Mouse (Mus musculus) forebrain, embryonic 16.5 days (tissue): Measurements from ENCODE around the gene Lin52. TPM values are rescaled to one million over a fixed set of nuclear protein-coding genes. Genes with fewer than 3 reads are reported as not detected.
A peak's percentile ranks its signal among the peaks of the same experiment; 100 is the strongest.

Experiments used
- ATAC-seq: fragments of 200-750 bp; cut with Nextera tagmentation; 2 replicates; pipeline ENCODE4 v1.8.0; 2017; ENCODE audit warnings: mild to moderate bottlenecking, moderate library complexity
- H3K27ac ChIP-seq: fragments of 300-500 bp; sonication (generic); 2 replicates; pipeline ENCODE4 v1.5.1; 2014; ENCODE audit warnings: low read length, control low read depth
- H3K27me3 ChIP-seq: fragments of 300-500 bp; sonication (generic); replicated peaks from 2 replicates; pipeline ENCODE4 v1.6.1; 2014; ENCODE audit warnings: low read length; ENCODE audit not compliant: control insufficient read depth, insufficient read depth
- H3K36me3 ChIP-seq: fragments of 300-500 bp; sonication (generic); 2 replicates; pipeline ENCODE4 v1.6.1; 2014; ENCODE audit not compliant: control insufficient read depth, insufficient read depth
- H3K4me1 ChIP-seq: fragments of 300-500 bp; sonication (generic); replicated peaks from 2 replicates; pipeline ENCODE4 v1.6.1; 2014; ENCODE audit warnings: low read length; ENCODE audit not compliant: control insufficient read depth, insufficient read depth
- H3K4me2 ChIP-seq: fragments of 300-500 bp; sonication (generic); 2 replicates; pipeline ENCODE4 v1.6.1; 2014; ENCODE audit warnings: mild to moderate bottlenecking, low read length, control low read depth
- H3K4me3 ChIP-seq: fragments of 300-500 bp; sonication (generic); replicated peaks from 2 replicates; pipeline ENCODE4 v1.5.1; 2014; ENCODE audit warnings: mild to moderate bottlenecking, low read length, control low read depth
- H3K9ac ChIP-seq: fragments of 300-500 bp; sonication (generic); replicated peaks from 2 replicates; pipeline ENCODE4 v1.6.1; 2014; ENCODE audit warnings: low read depth, low read length, control low read depth
- H3K9me3 ChIP-seq: fragments of 300-500 bp; sonication (generic); 2 replicates; pipeline ENCODE4 v1.6.1; 2016; ENCODE audit warnings: low read length; ENCODE audit not compliant: control insufficient read depth
- WGBS: fragments of 180-500 bp; shearing (Covaris S2); extraction: QIAGEN DNeasy Blood & Tissue Kit; methylation state at CpG from one replicate; pipeline ENCODE4 v1.1.7; 2014; 5-methylcytosine and 5-hydroxymethylcytosine counted together
- polyA plus RNA-seq: library from polyadenylated mRNA; unstranded; fragments of >200 nt; fragmentation: Nextera tagmentation; extraction: Ambion mirVana; gene quantifications from 2 replicates; pipeline ENCODE4 v1.2.1, GENCODE M21; 2015

The Lin52 gene
- polyA plus RNA-seq, 1 experiment from 2014 or later, result 40.3 TPM

GRCm38 (mm10) chr12:84500528-84501263, 49.5 kb downstream of the Lin52 start:
- no peak overlapping the region; the same call in 1 of the 2 replicates for H3K4me2 ChIP-seq

GRCm38 (mm10) chr12:84501278-84501677, 50.1 kb downstream of the Lin52 start:
- H3K9me3 ChIP-seq, result no peaks in the 10 kb centered on the region
- H3K4me3 ChIP-seq, result no peak overlapping the region
- WGBS, result 55% methylated on average over 4 of the region's 4 CpGs
- H3K27ac ChIP-seq, result no peak overlapping the region
- no peak for ATAC-seq
- no peaks in the 10 kb centered on the region for H3K36me3 ChIP-seq
- H3K4me1 ChIP-seq, result peaks cover 10% of the 10 kb centered on the region
- H3K9ac ChIP-seq, result no peak overlapping the region
- no peak overlapping the region for H3K4me2 ChIP-seq
- no peaks in the 10 kb centered on the region for H3K27me3 ChIP-seq

More at GRCm38 (mm10) chr12:84500528-84501263, 49.5 kb downstream of the Lin52 start:
- WGBS, result 44% methylated on average over 8 of the region's 8 CpGs
- Histone ChIP-seq H3K4me3 (no peak overlapping the region), H3K9ac (0 out of 2 replicates have a peak overlapping the region, but pooled peaks have one; percentile 17), H3K27me3 (no peaks in the 10 kb centered on the region), H3K9me3 (no peaks in the 10 kb centered on the region), H3K4me1 (peaks cover 10% of the 10 kb centered on the region), H3K36me3 (no peaks in the 10 kb centered on the region), H3K27ac (0 out of 2 replicates have a peak overlapping the region, but pooled peaks have one; percentile 18)
- no peak for ATAC-seq

- WGBS, result 92% methylated on average over 4 of the region's 4 CpGs
These were observed 55.6 kb downstream of the Lin52 start for GRCm38 (mm10) chr12:84506856-84507255.

GRCm38 (mm10) chr12:84512016-84512415, 60.8 kb downstream of the Lin52 start:
- 30% methylated on average over 3 of the region's 3 CpGs for WGBS
- ATAC-seq, result no peak
- Histone ChIP-seq H3K36me3 (no peaks in the 10 kb centered on the region), H3K27me3 (no peaks in the 10 kb centered on the region), H3K4me3 (no peak overlapping the region), H3K27ac (no peak overlapping the region), H3K4me2 (no peak overlapping the region), H3K9me3 (no peaks in the 10 kb centered on the region), H3K4me1 (no peaks in the 10 kb centered on the region), H3K9ac (no peak overlapping the region)

More at GRCm38 (mm10) chr12:84506856-84507255, 55.6 kb downstream of the Lin52 start:
- no peaks in the 10 kb centered on the region for H3K9me3 ChIP-seq
- H3K4me2 ChIP-seq, result no peak overlapping the region
- H3K27me3 ChIP-seq, result no peaks in the 10 kb centered on the region
- H3K36me3 ChIP-seq, result no peaks in the 10 kb centered on the region
- no peak for ATAC-seq
- H3K9ac ChIP-seq, result no peak overlapping the region
- H3K27ac ChIP-seq, result no peak overlapping the region
- H3K4me3 ChIP-seq, result no peak overlapping the region
- no peaks in the 10 kb centered on the region for H3K4me1 ChIP-seq

- Histone ChIP-seq H3K9me3 (no peaks in the 10 kb centered on the region), H3K4me1 (no peaks in the 10 kb centered on the region), H3K27ac (no peak overlapping the region), H3K9ac (no peak overlapping the region), H3K36me3 (no peaks in the 10 kb centered on the region), H3K27me3 (no peaks in the 10 kb centered on the region), H3K4me3 (no peak overlapping the region), H3K4me2 (no peak overlapping the region)
- WGBS, result 90% methylated on average over 4 of the region's 4 CpGs
- ATAC-seq, result no peak
These were observed 64.3 kb downstream of the Lin52 start for GRCm38 (mm10) chr12:84515486-84515885.

GRCm38 (mm10) chr12:84516642-84517041, 65.4 kb downstream of the Lin52 start:
- no peak overlapping the region for H3K4me3 ChIP-seq
- H3K4me2 ChIP-seq, result no peak overlapping the region
- no peaks in the 10 kb centered on the region for H3K9me3 ChIP-seq
- 92% methylated on average over 1 of the region's 1 CpGs for WGBS
- H3K27me3 ChIP-seq, result no peaks in the 10 kb centered on the region
- no peaks in the 10 kb centered on the region for H3K36me3 ChIP-seq
- H3K4me1 ChIP-seq, result no peaks in the 10 kb centered on the region
- ATAC-seq, result no peak
- H3K27ac ChIP-seq, result no peak overlapping the region
- no peak overlapping the region for H3K9ac ChIP-seq

GRCm38 (mm10) chr12:84518018-84518417, 66.8 kb downstream of the Lin52 start:
- no peaks in the 10 kb centered on the region for H3K27me3 ChIP-seq
- ATAC-seq, result no peak
- H3K4me3 ChIP-seq, result no peak overlapping the region
- H3K36me3 ChIP-seq, result no peaks in the 10 kb centered on the region
- H3K4me1 ChIP-seq, result no peaks in the 10 kb centered on the region
- H3K9me3 ChIP-seq, result no peaks in the 10 kb centered on the region
- no peak overlapping the region for H3K27ac ChIP-seq
- H3K4me2 ChIP-seq, result no peak overlapping the region
- 87% methylated on average over 2 of the region's 2 CpGs for WGBS
- H3K9ac ChIP-seq, result no peak overlapping the region

GRCm38 (mm10) chr12:84523728-84524127, 72.5 kb downstream of the Lin52 start:
- no peaks in the 10 kb centered on the region; the same call in 1 of the 2 replicates for H3K9me3 ChIP-seq
- no peak overlapping the region for H3K27ac ChIP-seq
- no peak overlapping the region for H3K4me2 ChIP-seq
- H3K36me3 ChIP-seq, result no peaks in the 10 kb centered on the region
- H3K27me3 ChIP-seq, result no peaks in the 10 kb centered on the region
- no peak overlapping the region for H3K9ac ChIP-seq
- H3K4me3 ChIP-seq, result no peak overlapping the region
- no peak for ATAC-seq
- 35% methylated on average over 3 of the region's 3 CpGs for WGBS
- peaks cover 11% of the 10 kb centered on the region for H3K4me1 ChIP-seq

GRCm38 (mm10) chr12:84524147-84525050, 73.2 kb downstream of the Lin52 start:
- Histone ChIP-seq H3K9ac (no peak overlapping the region), H3K9me3 (no peaks in the 10 kb centered on the region; the same call in 1 of the 2 replicates), H3K27ac (no peak overlapping the region), H3K4me1 (peaks cover 11% of the 10 kb centered on the region), H3K4me2 (no peak overlapping the region), H3K4me3 (no peak overlapping the region), H3K27me3 (no peaks in the 10 kb centered on the region), H3K36me3 (no peaks in the 10 kb centered on the region)
- 47% methylated on average over 11 of the region's 11 CpGs for WGBS
- ATAC-seq, result no peak
